In the genomic region with DNA sequence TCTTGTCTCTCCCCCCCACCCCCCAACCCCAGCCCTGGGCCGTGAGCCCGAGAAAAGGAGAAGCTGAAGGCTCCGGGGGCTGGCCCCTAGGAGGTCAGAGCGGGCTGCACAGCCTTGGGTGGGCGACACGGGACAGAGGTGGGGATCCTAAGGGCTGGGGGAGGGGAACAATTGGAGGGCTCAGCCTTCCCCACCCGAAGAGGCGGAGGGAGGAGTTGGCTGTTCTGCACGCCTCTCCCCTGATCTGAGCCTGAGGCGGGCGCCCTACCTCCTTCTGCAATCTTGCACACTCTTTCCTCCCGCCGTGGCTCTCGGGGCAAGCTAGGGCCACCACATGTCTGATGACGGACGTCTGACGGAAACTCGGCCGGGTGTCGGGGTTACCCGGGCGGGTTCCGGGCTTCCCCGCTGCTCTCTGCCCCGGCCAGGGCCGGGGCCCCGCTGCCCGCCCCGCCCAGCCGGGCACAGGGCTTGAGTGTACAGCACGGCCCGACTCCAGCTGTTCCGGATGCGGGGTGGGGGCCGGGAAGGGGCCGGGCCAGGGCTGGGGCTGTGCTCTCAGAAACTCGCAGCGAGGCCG, we compare ENCODE assay signal across 9 mouse cellular contexts. TPM values are rescaled to one million over a fixed set of nuclear protein-coding genes. Genes with fewer than 3 reads are reported as not detected.
A peak's percentile ranks its signal among the peaks of the same experiment; 100 is the strongest.
DNase-seq lines count a peak whose midpoint lies in the region; ATAC-seq and TF ChIP-seq lines count a peak whose summit lies in the region.
"Had no signal": no experiment of that assay in that cellular context is flagged by ENCODE, and none has a peak within 500 bp of the region (broad histone marks: within the 10 kb centered on the region; RNA-seq: fewer than 3 reads in every experiment).

No protein-coding gene starts in this region.

- H3K27me3 ChIP-seq in heart, adult 2 months (ENCODE audit: control insufficient read depth, insufficient read depth, low read length), result peaks cover 55% of the 10 kb centered on the region
- peaks cover 90% of the 10 kb centered on the region for H3K27me3 ChIP-seq in embryonic facial prominence, embryonic 12.5 days
- H3K27me3 ChIP-seq in heart, postnatal 0 days (ENCODE audit: control insufficient read depth, insufficient read depth, low read length), result peaks cover 97% of the 10 kb centered on the region
- H3K27me3 ChIP-seq in limb, embryonic 15.5 days, result peaks cover 97% of the 10 kb centered on the region

- WGBS in heart, adult 2 months, result under 1% methylated on average over 38 of the region's 39 CpGs
- under 1% methylated on average over 39 of the region's 39 CpGs for WGBS in embryonic facial prominence, embryonic 12.5 days
- WGBS in heart, postnatal 0 days, result under 1% methylated on average over 38 of the region's 39 CpGs
- under 1% methylated on average over 36 of the region's 39 CpGs for WGBS in limb, embryonic 15.5 days

- H3K9ac ChIP-seq in heart, adult 2 months (ENCODE audit: low read depth, low read length), result no peak overlapping the region
- H3K9ac ChIP-seq in embryonic facial prominence, embryonic 12.5 days, result peak overlapping the region; percentile 30; the same call in 1 of the 2 replicates
- H3K9ac ChIP-seq in heart, postnatal 0 days (replicated peaks; ENCODE audit: low read depth, low read length), result no peak overlapping the region
- H3K9ac ChIP-seq in limb, embryonic 15.5 days, result no peak overlapping the region

- no peaks in the 10 kb centered on the region for H3K9me3 ChIP-seq in embryonic facial prominence, embryonic 12.5 days
- H3K9me3 ChIP-seq in heart, postnatal 0 days (replicated peaks; ENCODE audit: control insufficient read depth, low read length), result no peaks in the 10 kb centered on the region
- H3K9me3 ChIP-seq in limb, embryonic 15.5 days, result no peaks in the 10 kb centered on the region

- intact Hi-C loops in heart, adult 2 months (cut with DNase I), result loop anchor here (10.0 kb wide), 1 partner anchor 482 kb away; a partner anchor contains a TSS

- H3K4me2 ChIP-seq in embryonic facial prominence, embryonic 12.5 days (replicated peaks), result peak overlapping the region; percentile 49
- H3K4me2 ChIP-seq in heart, postnatal 0 days (ENCODE audit: low read depth, low read length), result peak overlapping the region; percentile 64
- H3K4me2 ChIP-seq in limb, embryonic 15.5 days, result peak overlapping the region; percentile 57

- no peak for TF ChIP-seq POLR2A in heart, adult 2 months (IDR thresholded peaks at IDR 0.05; ENCODE audit: insufficient read depth, low read depth, low read length)

- H3K36me3 ChIP-seq in heart, adult 2 months (ENCODE audit: control insufficient read depth, insufficient read depth, low read length), result no peaks in the 10 kb centered on the region
- no peaks in the 10 kb centered on the region for H3K36me3 ChIP-seq in embryonic facial prominence, embryonic 12.5 days
- no peaks in the 10 kb centered on the region for H3K36me3 ChIP-seq in heart, postnatal 0 days (replicated peaks; ENCODE audit: control insufficient read depth, insufficient read depth, low read length)
- no peaks in the 10 kb centered on the region for H3K36me3 ChIP-seq in limb, embryonic 15.5 days

- no peaks in the 10 kb centered on the region for H3K79me2 ChIP-seq in heart, adult 2 months (replicated peaks; ENCODE audit: control insufficient read depth, insufficient read depth, low read length)

- H3K4me1 ChIP-seq in heart, adult 2 months (ENCODE audit: control insufficient read depth, insufficient read depth, low read length), result no peaks in the 10 kb centered on the region; the same call in 1 of the 2 replicates
- H3K4me1 ChIP-seq in embryonic facial prominence, embryonic 12.5 days, result peaks cover 12% of the 10 kb centered on the region
- peaks cover 18% of the 10 kb centered on the region; the same call in 1 of the 2 replicates for H3K4me1 ChIP-seq in heart, postnatal 0 days (ENCODE audit: control insufficient read depth, insufficient read depth)
- H3K4me1 ChIP-seq in limb, embryonic 15.5 days, result peaks cover 38% of the 10 kb centered on the region

- no peak overlapping the region for H3K27ac ChIP-seq in heart, adult 2 months
- H3K27ac ChIP-seq in embryonic facial prominence, embryonic 12.5 days, result no peak overlapping the region
- no peak overlapping the region for H3K27ac ChIP-seq in heart, postnatal 0 days (ENCODE audit: low read depth)
- no peak overlapping the region for H3K27ac ChIP-seq in limb, embryonic 15.5 days

- H3K4me3 ChIP-seq in heart, adult 2 months, result peak overlapping the region; percentile 36; the same call in 1 of the 2 replicates
- peak overlapping the region; percentile 29 for H3K4me3 ChIP-seq in embryonic facial prominence, embryonic 12.5 days
- H3K4me3 ChIP-seq in heart, postnatal 0 days (ENCODE audit: low read depth, low read length), result peak overlapping the region; percentile 47
- H3K4me3 ChIP-seq in limb, embryonic 15.5 days, result peak overlapping the region; percentile 36

- TF ChIP-seq CTCF in heart, adult 2 months (IDR thresholded peaks at IDR 0.05), result no peak
- no peak for TF ChIP-seq CTCF in heart, postnatal 0 days (IDR thresholded peaks at IDR 0.05; ENCODE audit: low read depth)

- peak; percentile 50 to 65 for DNase-seq in heart, adult 2 months
- no peak for DNase-seq in heart, adult 9 months (ENCODE audit: low spot score in 2 of 2)
- DNase-seq in heart, postnatal 0 days (ENCODE audit: low spot score), result no peak
- DNase-seq in neural tube, embryonic 10.5 days (ENCODE audit: extremely low spot score, low spot score), result peak; percentile 70
- no peak for DNase-seq in frontal cortex, postnatal 14 days (ENCODE audit: low spot score in 2 of 2)
- no peak for DNase-seq in layer of hippocampus, adult 18-20 months (ENCODE audit: low spot score in 2 of 2)

- ATAC-seq in embryonic facial prominence, embryonic 12.5 days (ENCODE audit: insufficient number of reproducible peaks, insufficient read depth, low FRiP score, low TSS enrichment), result peak; percentile 50; the same call in 1 of the 2 replicates
- ATAC-seq in heart, postnatal 0 days (ENCODE audit: insufficient read depth, low read depth), result 0 out of 2 replicates have a peak, but pooled peaks have one; percentile 17
- ATAC-seq in limb, embryonic 15.5 days (ENCODE audit: insufficient number of reproducible peaks, low FRiP score, low TSS enrichment, low read depth), result peak; percentile 71

- TF ChIP-seq EP300 in heart, adult 2 months (IDR thresholded peaks at IDR 0.05; ENCODE audit: insufficient read depth, low read depth, low read length), result no peak
- TF ChIP-seq EP300 in heart, postnatal 0 days (IDR thresholded peaks at IDR 0.05; ENCODE audit: low read depth), result no peak

RNA-seq across cellular contexts. Expression of a gene that starts 0.8 kb away (rescaled TPM):
- under 1 TPM in 1 of 2 experiments, not detected in 1; 0.14 TPM for total RNA-seq in heart, adult 2 months (2021)
- polyA plus RNA-seq in heart, adult 2 months (2012; rRNA removed), result not detected in 2 replicates
- polyA plus RNA-seq in embryonic facial prominence, embryonic 12.5 days (2016; fragmentation: Nextera tagmentation; extraction: Ambion mirVana), result 0.64 and 1.2 TPM in 2 replicates
- not detected in 2 replicates for total RNA-seq in heart, postnatal 0 days (2014; rRNA removed; ENCODE audit: low replicate concordance)
- not detected in 2 replicates for polyA plus RNA-seq in heart, postnatal 0 days (2015; fragmentation: Nextera tagmentation; extraction: Ambion mirVana)
- polyA plus RNA-seq in limb, embryonic 15.5 days (2015; fragmentation: Nextera tagmentation; extraction: Ambion mirVana), result 0.64 and 1.5 TPM in 2 replicates
- total RNA-seq in layer of hippocampus, adult 18-20 months (2021), result not detected
- polyA plus RNA-seq: large intestine, adult 2 months had no signal

Comparison
In these comparisons a context has a peak if more than half of its experiments do, and no peak if none do; other contexts are left out.
1. DNase-seq: peak in heart, adult 2 months (2 of 2) and neural tube, embryonic 10.5 days (single experiment); none in heart, adult 9 months (0 of 2), heart, postnatal 0 days (single experiment), frontal cortex, postnatal 14 days (0 of 2) and layer of hippocampus, adult 18-20 months (0 of 2).
2. ATAC-seq: peak in every context shown above with its lines; median percentile 71 in limb, embryonic 15.5 days; 50 in embryonic facial prominence, embryonic 12.5 days; 17 in heart, postnatal 0 days.
3. Peak in every context shown above with its lines, with median percentiles within 50 percentile points of each other: H3K4me3 ChIP-seq and H3K4me2 ChIP-seq.